Mouse (Mus musculus): ENCODE results near the gene Ganab.
"Not testable (repeated sequence)": the region's sequence is repeated elsewhere in the genome, so short reads cannot be mapped to it uniquely, and the experiment has no call there.

Ganab gene

GRCm38 (mm10) chr19:8897865-8898495 is at the start of gene Ganab:
Gene Ganab (plus strand): TSS chr19:8898071.
- peak; percentile 96 to 97 for DNase-seq (ENCODE audit: low spot score in 2 of 2)

DNA sequence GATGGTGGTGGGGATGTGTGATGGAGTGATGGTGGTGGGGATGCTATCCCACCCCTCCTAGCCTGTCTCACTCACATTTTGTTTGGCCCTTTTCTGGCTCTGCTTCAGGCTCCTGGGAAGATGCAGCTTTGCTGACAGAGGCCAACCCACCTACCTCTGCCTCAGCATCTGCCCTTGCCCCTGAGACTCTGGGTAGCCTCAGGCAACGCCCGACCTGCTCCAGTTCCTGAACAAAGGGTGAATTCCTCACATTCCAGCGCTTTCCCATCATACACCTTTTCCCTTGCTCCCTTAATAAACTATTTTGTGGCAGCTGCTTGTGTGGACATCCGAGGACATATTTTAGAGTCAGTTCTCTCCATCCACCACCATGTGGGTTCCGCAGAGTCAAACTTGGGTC is 49.5 kb upstream of the Ganab start:
- DNase-seq (ENCODE audit: low spot score in 2 of 2), result no peak

- DNase-seq (ENCODE audit: low spot score in 2 of 2), result no peak
Measured at GRCm38 (mm10) chr19:8850402-8850901, 47.4 kb upstream of the Ganab start, which contains the start of gene Lrrn4cl. Gene Lrrn4cl (plus strand): TSS chr19:8850768.

DNA sequence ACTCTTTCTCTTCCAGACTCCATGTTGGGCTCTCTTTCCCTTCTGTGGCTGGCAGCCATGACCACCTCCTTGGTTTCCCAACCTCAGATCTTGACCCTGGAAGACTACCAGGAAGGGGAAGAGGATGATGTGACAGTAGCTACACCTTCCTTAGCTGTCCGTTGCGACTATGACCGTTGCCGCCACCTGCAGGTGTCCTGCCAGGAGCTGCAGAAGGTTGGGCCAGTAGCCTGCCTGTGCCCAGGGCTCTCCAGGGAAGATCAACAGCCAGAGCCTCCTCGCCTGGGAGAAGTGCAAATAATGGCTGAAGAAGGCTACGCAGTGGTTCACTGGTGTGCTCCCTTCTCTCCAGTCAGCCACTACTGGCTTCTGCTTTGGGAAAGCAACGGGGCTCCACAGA is 46.2 kb upstream of the Ganab start:
- no peak for DNase-seq (ENCODE audit: low spot score in 2 of 2)

- DNase-seq (ENCODE audit: low spot score in 2 of 2), result no peak
Measured at GRCm38 (mm10) chr19:8852236-8852928, 45.5 kb upstream of the Ganab start.

DNA sequence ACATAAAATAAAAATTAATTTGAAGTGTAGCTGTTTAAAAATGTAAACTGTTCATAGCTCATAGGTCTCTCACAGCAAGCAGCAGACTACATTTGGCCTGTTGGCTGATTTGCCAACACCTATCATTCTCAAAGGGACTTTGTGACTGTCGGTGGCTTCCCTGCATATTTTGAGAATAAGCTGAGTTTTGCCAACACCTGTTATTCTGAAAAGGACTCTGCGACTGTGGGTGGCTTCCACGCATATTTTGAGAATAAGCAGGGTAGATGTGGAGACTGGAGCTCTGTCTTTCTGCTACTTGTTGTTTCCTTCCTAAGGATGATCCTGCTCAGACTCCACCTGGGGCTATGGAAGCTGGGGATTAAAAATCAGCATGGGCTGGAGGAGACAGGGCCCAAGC is 44.8 kb upstream of the Ganab start:
- peak in 1 of 2 experiments; percentile 55 for DNase-seq (ENCODE audit: low spot score in 2 of 2)

GRCm38 (mm10) chr19:8857689-8858088 is 40.2 kb upstream of the Ganab start:
- no peak for DNase-seq (ENCODE audit: low spot score in 2 of 2)

DNA sequence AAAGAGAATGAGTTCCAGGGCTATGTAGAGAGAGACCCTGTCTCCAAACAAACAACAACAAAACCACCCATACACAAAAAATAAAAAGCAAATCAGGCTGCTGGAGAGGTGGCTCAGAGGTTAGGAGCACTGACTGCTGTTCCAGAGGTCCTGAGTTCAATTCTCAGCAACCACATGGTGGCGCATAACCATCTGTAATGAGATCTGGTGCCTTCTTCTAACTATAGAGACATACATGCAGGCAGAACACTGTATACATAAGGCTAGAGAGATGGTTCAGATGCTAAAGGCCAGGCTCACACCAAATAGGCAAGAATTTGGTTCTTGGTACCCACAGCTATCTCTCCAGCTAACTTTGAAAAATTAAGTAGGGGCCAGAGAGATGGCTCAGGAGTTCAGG is 38.9 kb upstream of the Ganab start:
- no peak for DNase-seq (ENCODE audit: low spot score in 2 of 2)

GRCm38 (mm10) chr19:8864265-8864664 is 33.6 kb upstream of the Ganab start:
- no peak for DNase-seq (ENCODE audit: low spot score in 2 of 2)

DNA sequence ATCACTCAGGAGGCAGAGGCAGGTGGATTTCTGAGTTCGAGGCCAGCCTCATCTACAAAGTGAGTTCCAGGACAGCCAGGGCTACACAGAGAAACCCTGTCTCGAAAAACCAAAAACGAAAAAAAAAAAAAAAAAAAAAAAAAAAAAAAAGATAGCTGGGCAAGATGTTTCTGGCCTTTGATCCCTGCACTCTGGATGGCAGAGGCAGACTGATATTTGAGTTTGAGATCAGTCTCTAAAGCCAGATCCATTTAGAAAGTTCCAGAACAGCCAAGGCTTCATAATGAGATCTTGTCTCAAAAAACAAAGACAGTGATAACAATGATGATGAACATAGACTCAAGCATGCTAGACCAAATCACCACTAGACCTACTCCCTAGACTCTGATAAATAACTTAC is 27.5 kb upstream of the Ganab start:
- not testable (repeated sequence) for DNase-seq (ENCODE audit: low spot score in 2 of 2)

DNA sequence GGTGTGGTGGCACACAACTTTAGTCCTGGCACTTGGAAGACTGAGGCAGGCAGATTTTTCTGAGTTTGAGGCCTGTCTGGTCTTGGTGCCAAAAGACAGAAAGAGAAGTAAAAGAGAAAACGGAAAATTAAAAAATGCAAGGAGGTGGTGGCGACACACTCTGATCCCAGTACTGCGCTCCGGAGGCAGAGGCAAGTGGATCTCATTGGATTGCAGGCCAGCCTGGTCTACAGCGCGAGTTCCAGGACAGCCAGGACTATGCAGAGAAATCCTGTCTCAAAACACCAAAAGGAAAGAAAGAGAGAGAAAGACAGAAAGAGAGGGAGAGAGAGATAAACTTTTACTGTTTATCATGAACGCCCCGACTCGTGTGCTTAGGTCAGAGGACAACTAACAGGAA is 27.0 kb upstream of the Ganab start:
- no peak for DNase-seq (ENCODE audit: low spot score in 2 of 2)

- peak; percentile 98 to 100 for DNase-seq (ENCODE audit: low spot score in 2 of 2)
Measured at GRCm38 (mm10) chr19:8871267-8872186, 26.3 kb upstream of the Ganab start, which contains the start of gene Ubxn1. Gene Ubxn1 (plus strand): TSS chr19:8871496.

DNA sequence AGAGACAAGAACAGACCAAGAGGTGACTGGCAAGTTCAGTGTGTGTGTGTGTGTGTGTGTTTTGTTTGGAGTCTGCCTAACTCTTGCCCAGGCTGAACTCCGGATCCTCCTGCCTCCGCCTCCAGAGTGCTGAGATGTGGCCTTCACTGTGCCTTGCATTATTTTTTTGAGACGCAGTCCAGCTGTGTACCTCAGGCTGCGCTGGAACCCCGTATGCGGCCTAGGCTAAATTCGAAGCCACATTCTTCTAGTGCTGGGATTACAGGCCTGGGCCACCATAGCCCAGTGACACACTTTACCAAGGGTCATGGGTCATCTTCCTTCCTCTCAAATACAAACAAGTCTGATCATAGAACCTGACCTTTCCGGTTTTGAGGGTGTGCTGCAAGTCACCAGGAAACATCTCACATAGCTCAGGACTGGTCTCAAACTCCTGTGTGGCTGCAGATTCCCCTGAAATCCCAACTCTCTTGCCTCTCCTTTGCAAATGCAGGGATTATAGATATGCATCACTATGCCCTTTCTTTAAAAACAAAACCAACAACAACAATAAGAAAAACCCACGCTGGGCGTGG is 25.5 kb upstream of the Ganab start:
- DNase-seq (ENCODE audit: low spot score in 2 of 2), result no peak

DNA sequence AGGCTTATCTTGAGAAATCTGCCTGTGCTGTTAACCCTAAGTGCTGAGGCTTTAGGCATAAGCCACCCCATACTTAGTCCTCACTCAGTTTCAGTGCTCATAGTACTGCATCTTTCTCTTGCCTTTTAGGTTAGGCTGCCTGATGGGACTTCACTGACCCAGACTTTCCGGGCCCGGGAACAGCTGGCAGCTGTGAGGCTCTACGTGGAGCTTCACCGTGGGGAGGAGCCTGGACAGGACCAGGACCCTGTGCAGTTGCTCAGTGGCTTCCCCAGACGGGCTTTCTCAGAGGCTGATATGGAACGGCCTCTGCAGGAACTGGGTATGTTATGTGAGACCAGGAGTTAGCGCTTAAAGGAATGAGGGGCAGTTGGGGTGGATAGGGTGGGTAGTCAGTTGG is 22.8 kb upstream of the Ganab start:
- no peak for DNase-seq (ENCODE audit: low spot score in 2 of 2)

- DNase-seq (ENCODE audit: low spot score in 2 of 2), result peak; percentile 86 to 89
Measured at GRCm38 (mm10) chr19:8880311-8881033, 17.4 kb upstream of the Ganab start, which contains the start of gene Uqcc3. Gene Uqcc3 (minus strand): TSS chr19:8880923.

GRCm38 (mm10) chr19:8881034-8881392 is 16.9 kb upstream of the Ganab start:
- DNase-seq (ENCODE audit: low spot score in 2 of 2), result no peak

GRCm38 (mm10) chr19:8883616-8884015 is 14.3 kb upstream of the Ganab start, which contains the start of the genes Lbhd1 and Gm49403:
Gene Lbhd1 (plus strand): TSS chr19:8883732.
Gene Gm49403 (plus strand): TSS chr19:8883930.
- DNase-seq (ENCODE audit: low spot score in 2 of 2), result no peak

- DNase-seq (ENCODE audit: low spot score in 2 of 2), result no peak
Measured at GRCm38 (mm10) chr19:8886916-8887584, 10.8 kb upstream of the Ganab start.

DNA sequence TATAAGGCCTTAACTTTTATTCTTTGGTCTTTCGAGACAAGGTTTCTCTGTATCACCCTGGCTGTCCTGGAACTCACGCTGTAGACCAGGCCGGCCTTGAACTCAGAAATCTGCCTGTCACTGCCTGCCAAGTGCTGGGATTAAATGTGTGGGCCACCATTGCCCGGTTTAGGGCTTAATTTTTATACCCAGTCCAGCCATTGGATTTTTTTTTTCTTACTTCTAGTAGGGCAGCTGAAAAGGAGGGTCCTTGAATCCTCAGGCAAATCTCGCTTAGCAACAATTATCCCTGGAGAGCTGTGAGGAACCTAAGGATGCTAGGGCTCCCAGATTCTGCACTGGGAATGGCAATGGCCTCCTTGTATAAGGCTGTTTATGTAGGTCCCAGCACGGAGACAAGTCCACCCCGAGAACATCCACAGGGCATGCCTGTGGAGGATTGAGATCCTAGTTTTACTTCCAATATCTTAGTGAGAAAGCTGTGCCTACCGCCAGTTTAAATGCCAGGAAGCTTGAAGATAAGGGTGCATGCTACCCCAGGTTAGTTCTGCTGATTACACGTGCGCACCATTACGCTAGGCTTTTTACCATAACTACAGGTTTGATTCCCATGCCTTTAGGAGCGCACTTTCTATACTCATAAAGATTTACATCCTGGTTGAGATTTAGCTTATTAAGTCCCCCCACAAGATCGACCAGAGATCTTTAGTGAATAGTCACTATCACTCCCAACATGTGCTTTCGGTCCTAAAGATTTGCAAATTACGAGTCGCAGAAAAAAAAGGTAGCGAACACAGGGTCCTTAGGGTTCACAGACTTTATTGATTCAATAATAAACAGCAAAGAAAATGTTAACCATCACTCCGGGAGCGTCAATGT is 10.0 kb upstream of the Ganab start:
- DNase-seq (ENCODE audit: low spot score in 2 of 2), result no peak

All from frontal cortex, postnatal 36 days (tissue).